Mouse (Mus musculus): ENCODE measurements at regions not wholly inside any gene's neighbourhood (a gene's known extent, or its start where the extent isn't known, plus 50 kb on each side); places are given as distances from the start of the nearest gene placed in this dataset.
A peak's percentile ranks its signal among the peaks of the same experiment; 100 is the strongest.

DNA sequence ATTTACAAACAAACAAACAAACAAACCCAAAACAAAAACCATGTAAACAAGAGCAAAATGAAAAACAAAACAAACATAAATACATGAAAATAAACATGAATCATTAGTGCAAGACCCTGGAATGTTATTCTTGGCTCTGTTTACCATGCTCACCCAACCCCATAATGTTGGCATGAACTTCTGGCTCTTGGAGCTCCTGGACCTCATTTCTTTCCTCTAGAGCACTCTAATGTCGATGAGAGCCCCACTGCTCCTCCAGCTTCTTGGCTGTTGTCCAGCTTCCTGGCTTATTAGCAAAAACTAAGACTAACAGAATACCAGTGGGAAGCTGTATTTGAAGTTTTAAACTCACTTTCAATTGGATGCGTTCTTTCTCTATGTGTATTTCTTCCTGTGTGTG, 81.3 kb upstream of the Gm21830 start:
- intact Hi-C loops (cut with DNase I), result no loop called here
- peak; percentile 30 to 34 for DNase-seq (ENCODE audit: extremely low spot score in 1 of 2, low spot score in 2 of 2)

DNA sequence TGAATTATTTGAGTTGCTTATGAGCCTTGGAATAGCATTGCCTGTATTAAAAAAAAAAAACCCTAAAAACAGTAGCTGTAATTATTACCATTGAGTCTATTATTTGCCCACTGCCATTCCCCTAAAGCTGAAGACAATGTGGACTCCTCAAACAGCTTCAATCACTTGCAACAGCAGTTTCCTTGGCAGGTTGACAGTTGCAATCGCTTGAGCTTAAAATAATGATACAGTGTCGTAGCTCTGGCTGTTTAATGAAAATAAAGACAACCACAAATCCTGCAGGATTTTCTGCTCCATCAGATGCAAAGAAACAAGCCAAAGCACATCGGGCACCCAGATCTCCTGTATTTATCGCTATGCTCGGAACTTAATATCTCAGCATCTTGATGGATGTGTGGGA, 68.8 kb upstream of the Gm21830 start:
- DNase-seq (ENCODE audit: extremely low spot score in 1 of 2, low spot score in 2 of 2), result no peak
- intact Hi-C loops (cut with DNase I), result no loop called here

All from left cerebral cortex, postnatal 10 days (tissue).